Mouse (Mus musculus) testis, adult 2 months (tissue): ENCODE data around the gene Ppp1r13b. TPM values are rescaled to one million over a fixed set of nuclear protein-coding genes. Genes with fewer than 3 reads are reported as not detected.

ENCODE experiments used
- H3K27ac ChIP-seq: fragments of 200-500 bp; 2 replicates; pipeline ENCODE4 v1.5.1; 2012; ENCODE audit warnings: low read depth, low read length; ENCODE audit not compliant: control insufficient read depth, insufficient read depth
- H3K27me3 ChIP-seq: fragments of 200-500 bp; 2 replicates; pipeline ENCODE4 v1.6.1; 2012; ENCODE audit warnings: mild to moderate bottlenecking, low read length, moderate library complexity; ENCODE audit not compliant: control insufficient read depth, insufficient read depth
- H3K36me3 ChIP-seq: fragments of 200-500 bp; 2 replicates; pipeline ENCODE4 v1.6.1; 2012; ENCODE audit warnings: mild to moderate bottlenecking, low read length; ENCODE audit not compliant: control insufficient read depth, insufficient read depth
- H3K4me1 ChIP-seq: fragments of 200-500 bp; 2 replicates; pipeline ENCODE4 v1.6.1; 2012; ENCODE audit warnings: low read length; ENCODE audit not compliant: control insufficient read depth, insufficient read depth
- H3K4me3 ChIP-seq: fragments of 200-500 bp; 2 replicates; pipeline ENCODE4 v1.5.1; 2012; ENCODE audit warnings: low read depth, mild to moderate bottlenecking, low read length, moderate library complexity, mixed read lengths; ENCODE audit not compliant: control insufficient read depth
- CTCF ChIP-seq: fragments of 200-500 bp; IDR thresholded peaks from 2 replicates; pipeline ENCODE4 v1.5.1; 2012; ENCODE audit warnings: low read depth, mild to moderate bottlenecking, inconsistent platforms, low read length, moderate library complexity; ENCODE audit not compliant: control insufficient read depth, insufficient read depth, insufficient replicate concordance
- POLR2A ChIP-seq: fragments of 200-500 bp; IDR thresholded peaks from 2 replicates; pipeline ENCODE4 v1.6.1; 2012; ENCODE audit warnings: low read depth, mild to moderate bottlenecking, inconsistent platforms, low read length, moderate library complexity; ENCODE audit not compliant: control insufficient read depth
- polyA plus RNA-seq: library from polyadenylated mRNA; depleted of rRNA; stranded (reverse); fragments of >200 nt; gene quantifications from 2 replicates; pipeline ENCODE4 v1.2.3, GENCODE M21; 2012

Gene Ppp1r13b
- polyA plus RNA-seq, 1 experiment = 17.1 TPM

GRCm38 (mm10) chr12:111887005-111887404, 20.9 kb downstream of the Ppp1r13b start:
- no peaks in the 10 kb centered on the region for H3K27me3 ChIP-seq
- no peaks in the 10 kb centered on the region for H3K4me1 ChIP-seq
- no peak overlapping the region for H3K4me3 ChIP-seq
- TF ChIP-seq CTCF (no peak), POLR2A (no peak)
- no peaks in the 10 kb centered on the region for H3K36me3 ChIP-seq
- no peak overlapping the region for H3K27ac ChIP-seq

- H3K4me3 ChIP-seq = no peak overlapping the region
- H3K36me3 ChIP-seq = no peaks in the 10 kb centered on the region
- no peaks in the 10 kb centered on the region for H3K27me3 ChIP-seq
- TF ChIP-seq CTCF (no peak), POLR2A (no peak)
- H3K27ac ChIP-seq = no peak overlapping the region
- no peaks in the 10 kb centered on the region for H3K4me1 ChIP-seq
These were observed 25.1 kb downstream of the Ppp1r13b start for GRCm38 (mm10) chr12:111882852-111883251.

- no peak for TF ChIP-seq CTCF
- TF ChIP-seq POLR2A = no peak
- H3K4me3 ChIP-seq = no peak overlapping the region
- no peaks in the 10 kb centered on the region for H3K4me1 ChIP-seq
- no peak overlapping the region for H3K27ac ChIP-seq
- no peaks in the 10 kb centered on the region for H3K27me3 ChIP-seq
- H3K36me3 ChIP-seq = no peaks in the 10 kb centered on the region
These were observed 25.9 kb downstream of the Ppp1r13b start for GRCm38 (mm10) chr12:111882022-111882421.

- TF ChIP-seq POLR2A (no peak), CTCF (peak; percentile 64; the same call in 1 of the 2 replicates)
- no peaks in the 10 kb centered on the region for H3K4me1 ChIP-seq
- H3K4me3 ChIP-seq = no peak overlapping the region
- H3K36me3 ChIP-seq = no peaks in the 10 kb centered on the region
- no peaks in the 10 kb centered on the region for H3K27me3 ChIP-seq
- H3K27ac ChIP-seq = no peak overlapping the region
These were observed 29.7 kb downstream of the Ppp1r13b start for GRCm38 (mm10) chr12:111878213-111878612.

GRCm38 (mm10) chr12:111875499-111875898, 32.4 kb downstream of the Ppp1r13b start:
- TF ChIP-seq CTCF (no peak), POLR2A (no peak)

GRCm38 (mm10) chr12:111874601-111875140, 33.2 kb downstream of the Ppp1r13b start:
- H3K36me3 ChIP-seq = no peaks in the 10 kb centered on the region; the same call in 1 of the 2 replicates
- no peaks in the 10 kb centered on the region for H3K4me1 ChIP-seq
- TF ChIP-seq POLR2A (no peak), CTCF (no peak)
- H3K27ac ChIP-seq = no peak overlapping the region
- H3K4me3 ChIP-seq = no peak overlapping the region
- H3K27me3 ChIP-seq = no peaks in the 10 kb centered on the region

More at GRCm38 (mm10) chr12:111875499-111875898, 32.4 kb downstream of the Ppp1r13b start:
- Histone ChIP-seq H3K27me3 (no peaks in the 10 kb centered on the region), H3K4me1 (no peaks in the 10 kb centered on the region), H3K36me3 (no peaks in the 10 kb centered on the region; the same call in 1 of the 2 replicates), H3K4me3 (no peak overlapping the region), H3K27ac (no peak overlapping the region)

GRCm38 (mm10) chr12:111872079-111872478, 35.8 kb downstream of the Ppp1r13b start:
- Histone ChIP-seq H3K36me3 (no peaks in the 10 kb centered on the region; the same call in 1 of the 2 replicates), H3K27me3 (no peaks in the 10 kb centered on the region), H3K4me1 (no peaks in the 10 kb centered on the region), H3K4me3 (no peak overlapping the region), H3K27ac (no peak overlapping the region)
- TF ChIP-seq POLR2A (no peak), CTCF (no peak)

GRCm38 (mm10) chr12:111870811-111871210, 37.1 kb downstream of the Ppp1r13b start:
- TF ChIP-seq POLR2A (no peak), CTCF (no peak)
- Histone ChIP-seq H3K27ac (no peak overlapping the region), H3K27me3 (no peaks in the 10 kb centered on the region), H3K4me1 (no peaks in the 10 kb centered on the region), H3K36me3 (no peaks in the 10 kb centered on the region; the same call in 1 of the 2 replicates), H3K4me3 (no peak overlapping the region)
